Mouse (Mus musculus) stomach, postnatal 0 days (tissue): ENCODE data around the gene 0610012G03Rik.

ENCODE experiments used
- CTCF ChIP-seq: IDR thresholded peaks from 2 replicates; pipeline ENCODE4 v1.5.1; 2016; ENCODE audit warnings: antibody characterized with exemption, low read depth, mild to moderate bottlenecking, moderate library complexity
- EP300 ChIP-seq: optimal IDR thresholded peaks from 2 replicates; pipeline ENCODE3; 2016; ENCODE audit warnings: antibody characterized with exemption

DNA sequence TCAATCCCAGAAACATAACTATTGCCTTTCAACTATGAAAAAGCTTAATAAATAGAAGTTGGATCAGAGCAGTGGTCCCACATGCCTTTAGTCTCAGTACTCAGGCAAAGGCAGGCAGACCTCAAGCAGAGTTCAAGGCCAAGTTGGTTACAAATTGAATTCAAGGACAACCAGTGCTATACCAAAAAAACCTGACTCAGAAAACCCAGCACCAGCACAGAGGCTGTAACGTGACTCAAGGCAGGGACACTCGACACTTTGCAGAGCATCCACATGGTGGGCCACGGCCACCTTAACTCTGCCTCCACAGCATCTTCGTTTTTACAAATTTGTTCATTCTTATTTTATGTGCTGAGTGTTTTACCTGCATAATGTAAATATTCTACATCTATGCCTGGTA is 27.0 kb upstream of the 0610012G03Rik start:
- TF ChIP-seq EP300 (no peak), CTCF (no peak)
